Mouse (Mus musculus): Measurements from ENCODE around the gene Capza2.
A peak's percentile ranks its signal among the peaks of the same experiment; 100 is the strongest.

Gene Capza2

GRCm38 (mm10) chr6:17637205-17638203 is 1.5 kb downstream of the Capza2 start:
- DNase-seq (ENCODE audit: extremely low spot score, low read depth, low spot score): no peak

GRCm38 (mm10) chr6:17640031-17640430 is 4.0 kb downstream of the Capza2 start:
- DNase-seq (ENCODE audit: extremely low spot score, low read depth, low spot score): no peak

- no peak for DNase-seq (ENCODE audit: extremely low spot score, low read depth, low spot score)
Observed at GRCm38 (mm10) chr6:17642739-17643138, 6.7 kb downstream of the Capza2 start.

- no peak for DNase-seq (ENCODE audit: extremely low spot score, low read depth, low spot score)
Observed at GRCm38 (mm10) chr6:17646107-17646506, 10.1 kb downstream of the Capza2 start.

- no peak for DNase-seq (ENCODE audit: extremely low spot score, low read depth, low spot score)
Observed at GRCm38 (mm10) chr6:17652132-17652531, 16.1 kb downstream of the Capza2 start.

GRCm38 (mm10) chr6:17655080-17655479 is 19.0 kb downstream of the Capza2 start:
- DNase-seq (ENCODE audit: extremely low spot score, low read depth, low spot score): no peak

GRCm38 (mm10) chr6:17657308-17657707 is 21.3 kb downstream of the Capza2 start:
- DNase-seq (ENCODE audit: extremely low spot score, low read depth, low spot score): no peak

GRCm38 (mm10) chr6:17665348-17665747 is 29.3 kb downstream of the Capza2 start:
- no peak for DNase-seq (ENCODE audit: extremely low spot score, low read depth, low spot score)

- DNase-seq (ENCODE audit: extremely low spot score, low read depth, low spot score): no peak
Observed at GRCm38 (mm10) chr6:17666024-17666423, 30.0 kb downstream of the Capza2 start.

GRCm38 (mm10) chr6:17667813-17668212 is 31.8 kb downstream of the Capza2 start:
- DNase-seq (ENCODE audit: extremely low spot score, low read depth, low spot score): no peak

- DNase-seq (ENCODE audit: extremely low spot score, low read depth, low spot score): no peak
Observed at GRCm38 (mm10) chr6:17668334-17668733, 32.3 kb downstream of the Capza2 start.

GRCm38 (mm10) chr6:17669826-17670225 is 33.8 kb downstream of the Capza2 start:
- DNase-seq (ENCODE audit: extremely low spot score, low read depth, low spot score): no peak

GRCm38 (mm10) chr6:17675019-17675756 is 39.2 kb downstream of the Capza2 start:
- DNase-seq (ENCODE audit: extremely low spot score, low read depth, low spot score): peak; percentile 52

GRCm38 (mm10) chr6:17677008-17677407 is 41.0 kb downstream of the Capza2 start:
- no peak for DNase-seq (ENCODE audit: extremely low spot score, low read depth, low spot score)

- DNase-seq (ENCODE audit: extremely low spot score, low read depth, low spot score): no peak
Observed at GRCm38 (mm10) chr6:17680266-17680925, 44.4 kb downstream of the Capza2 start.

- DNase-seq (ENCODE audit: extremely low spot score, low read depth, low spot score): no peak
Observed at GRCm38 (mm10) chr6:17681810-17682209, 45.8 kb downstream of the Capza2 start.

- DNase-seq (ENCODE audit: extremely low spot score, low read depth, low spot score): no peak
Observed at GRCm38 (mm10) chr6:17688676-17689075, 52.6 kb downstream of the Capza2 start.

- no peak for DNase-seq (ENCODE audit: extremely low spot score, low read depth, low spot score)
Observed at GRCm38 (mm10) chr6:17692647-17693046, 56.6 kb downstream of the Capza2 start, which contains the start of gene St7. St7 (plus strand) TSS chr6:17692933.

- DNase-seq (ENCODE audit: extremely low spot score, low read depth, low spot score): no peak
Observed at GRCm38 (mm10) chr6:17693726-17694549, 57.9 kb downstream of the Capza2 start.

GRCm38 (mm10) chr6:17694550-17694951 is 58.5 kb downstream of the Capza2 start:
- DNase-seq (ENCODE audit: extremely low spot score, low read depth, low spot score): no peak

All from hindlimb bud, embryonic 11.5 days (tissue).